Mouse (Mus musculus) hindbrain, embryonic 16.5 days (tissue): ENCODE results near the gene Nanos1. TPM values are rescaled to one million over a fixed set of nuclear protein-coding genes. Genes with fewer than 3 reads are reported as not detected.

Experiments used
- ATAC-seq: fragments of 200-750 bp; cut with Nextera tagmentation; 2 replicates; pipeline ENCODE4 v1.8.0; 2017; ENCODE audit warnings: moderate TSS enrichment, moderate library complexity
- H3K27ac ChIP-seq: fragments of 300-500 bp; sonication (generic); 2 replicates; pipeline ENCODE4 v1.5.1; 2014; ENCODE audit warnings: low read depth, mild to moderate bottlenecking, control low read depth, low read length, moderate library complexity
- H3K27me3 ChIP-seq: fragments of 300-500 bp; sonication (generic); replicated peaks from 2 replicates; pipeline ENCODE4 v1.6.1; 2014; ENCODE audit warnings: low read length; ENCODE audit not compliant: control insufficient read depth, insufficient read depth
- H3K36me3 ChIP-seq: fragments of 300-500 bp; sonication (generic); 2 replicates; pipeline ENCODE4 v1.6.1; 2014; ENCODE audit warnings: mild to moderate bottlenecking, low read length, moderate library complexity, mixed read lengths; ENCODE audit not compliant: control insufficient read depth, insufficient read depth
- H3K4me1 ChIP-seq: fragments of 300-500 bp; sonication (generic); 2 replicates; pipeline ENCODE4 v1.6.1; 2014; ENCODE audit warnings: low read depth, low read length; ENCODE audit not compliant: control insufficient read depth, insufficient read depth
- H3K4me2 ChIP-seq: fragments of 300-500 bp; sonication (generic); 2 replicates; pipeline ENCODE4 v1.6.1; 2014; ENCODE audit warnings: mild to moderate bottlenecking, low read length, control low read depth, moderate library complexity
- H3K4me3 ChIP-seq: fragments of 300-500 bp; sonication (generic); 2 replicates; pipeline ENCODE4 v1.5.1; 2014; ENCODE audit warnings: mild to moderate bottlenecking, low read length, control low read depth, moderate library complexity
- H3K9ac ChIP-seq: fragments of 300-500 bp; sonication (generic); 2 replicates; pipeline ENCODE4 v1.6.1; 2014; ENCODE audit warnings: low read depth, mild to moderate bottlenecking, control low read depth, low read length, moderate library complexity
- H3K9me3 ChIP-seq: fragments of 300-500 bp; sonication (generic); 2 replicates; pipeline ENCODE4 v1.6.1; 2014; ENCODE audit warnings: mild to moderate bottlenecking, low read length, moderate library complexity; ENCODE audit not compliant: control insufficient read depth
- WGBS: fragments of 180-500 bp; shearing (Covaris S2); extraction: QIAGEN DNeasy Blood & Tissue Kit; methylation state at CpG from one replicate; pipeline ENCODE4 v1.1.7; 2014; 5-methylcytosine and 5-hydroxymethylcytosine counted together
- polyA plus RNA-seq: library from polyadenylated mRNA; unstranded; fragments of >200 nt; fragmentation: Nextera tagmentation; extraction: Ambion mirVana; gene quantifications from 2 replicates; pipeline ENCODE4 v1.2.1, GENCODE M21; 2015

Gene Nanos1
- 16.1 and 16.5 TPM in 2 replicates for polyA plus RNA-seq

GRCm38 (mm10) chr19:60755438-60756191 lies at the start of gene Nanos1:
Gene Nanos1 (plus strand): TSS chr19:60755987.
- Histone ChIP-seq H3K4me3 (peak within 1 kb of the TSS; percentile 88), H3K9ac (peak within 1 kb of the TSS; percentile 90), H3K36me3 (0 out of 2 replicates have a peak, but pooled peaks cover 4% of the 10 kb centered on the region), H3K4me1 (peaks cover 16% of the 10 kb centered on the region), H3K27ac (peak within 1 kb of the TSS; percentile 90), H3K27me3 (no peaks in the 10 kb centered on the region; the same call in 1 of the 2 replicates), H3K4me2 (peak within 1 kb of the TSS; percentile 87), H3K9me3 (no peaks in the 10 kb centered on the region)
- ATAC-seq, result peak; percentile 96
- WGBS, result under 1% methylated on average over 50 of the region's 58 CpGs

GRCm38 (mm10) chr19:60709193-60709900 lies 46.4 kb upstream of the Nanos1 start:
- H3K9me3 ChIP-seq, result no peaks in the 10 kb centered on the region
- H3K4me1 ChIP-seq, result no peaks in the 10 kb centered on the region
- no peak overlapping the region for H3K4me3 ChIP-seq
- H3K4me2 ChIP-seq, result no peak overlapping the region
- no peaks in the 10 kb centered on the region for H3K27me3 ChIP-seq
- no peaks in the 10 kb centered on the region for H3K36me3 ChIP-seq
- ATAC-seq, result no peak
- H3K27ac ChIP-seq, result no peak overlapping the region
- H3K9ac ChIP-seq, result no peak overlapping the region
- WGBS, result 82% methylated on average over 4 of the region's 4 CpGs

- no peak for ATAC-seq
- no peaks in the 10 kb centered on the region for H3K4me1 ChIP-seq
- WGBS, result 64% methylated on average over 3 of the region's 3 CpGs
Observed at GRCm38 (mm10) chr19:60710196-60710595, 45.6 kb upstream of the Nanos1 start.

GRCm38 (mm10) chr19:60712577-60712976 lies 43.2 kb upstream of the Nanos1 start:
- H3K4me3 ChIP-seq, result no peak overlapping the region
- ATAC-seq, result no peak
- no peak overlapping the region for H3K9ac ChIP-seq
- H3K36me3 ChIP-seq, result no peaks in the 10 kb centered on the region
- 91% methylated on average over 2 of the region's 2 CpGs for WGBS
- H3K4me1 ChIP-seq, result no peaks in the 10 kb centered on the region
- no peak overlapping the region for H3K4me2 ChIP-seq
- no peaks in the 10 kb centered on the region for H3K9me3 ChIP-seq
- H3K27me3 ChIP-seq, result no peaks in the 10 kb centered on the region
- no peak overlapping the region for H3K27ac ChIP-seq

More at GRCm38 (mm10) chr19:60710196-60710595, 45.6 kb upstream of the Nanos1 start:
- H3K9ac ChIP-seq, result no peak overlapping the region
- H3K36me3 ChIP-seq, result no peaks in the 10 kb centered on the region
- no peak overlapping the region for H3K4me3 ChIP-seq
- H3K27me3 ChIP-seq, result no peaks in the 10 kb centered on the region
- H3K4me2 ChIP-seq, result no peak overlapping the region
- no peaks in the 10 kb centered on the region for H3K9me3 ChIP-seq
- no peak overlapping the region for H3K27ac ChIP-seq

GRCm38 (mm10) chr19:60716381-60716780 lies 39.4 kb upstream of the Nanos1 start:
- Histone ChIP-seq H3K4me3 (no peak overlapping the region), H3K9ac (no peak overlapping the region), H3K9me3 (no peaks in the 10 kb centered on the region), H3K4me1 (no peaks in the 10 kb centered on the region), H3K4me2 (no peak overlapping the region), H3K36me3 (no peaks in the 10 kb centered on the region), H3K27ac (no peak overlapping the region), H3K27me3 (no peaks in the 10 kb centered on the region)
- ATAC-seq, result no peak
- WGBS, result 57% methylated on average over 2 of the region's 2 CpGs

- H3K27ac ChIP-seq, result no peak overlapping the region
- no peak overlapping the region for H3K9ac ChIP-seq
- no peaks in the 10 kb centered on the region for H3K27me3 ChIP-seq
- no peaks in the 10 kb centered on the region for H3K36me3 ChIP-seq
- 54% methylated on average over 2 of the region's 2 CpGs for WGBS
- no peak overlapping the region for H3K4me2 ChIP-seq
- H3K9me3 ChIP-seq, result no peaks in the 10 kb centered on the region
- no peak overlapping the region for H3K4me3 ChIP-seq
- no peaks in the 10 kb centered on the region for H3K4me1 ChIP-seq
- no peak for ATAC-seq
Observed at GRCm38 (mm10) chr19:60730281-60730852, 25.4 kb upstream of the Nanos1 start.

GRCm38 (mm10) chr19:60731299-60731698 lies 24.5 kb upstream of the Nanos1 start:
- Histone ChIP-seq H3K9me3 (no peaks in the 10 kb centered on the region), H3K36me3 (no peaks in the 10 kb centered on the region), H3K4me1 (no peaks in the 10 kb centered on the region), H3K27ac (no peak overlapping the region), H3K4me2 (no peak overlapping the region), H3K4me3 (no peak overlapping the region), H3K9ac (no peak overlapping the region), H3K27me3 (no peaks in the 10 kb centered on the region)
- WGBS, result 84% methylated on average over 1 of the region's 1 CpGs
- no peak for ATAC-seq

- Histone ChIP-seq H3K27ac (no peak overlapping the region), H3K4me3 (no peak overlapping the region), H3K27me3 (no peaks in the 10 kb centered on the region), H3K36me3 (no peaks in the 10 kb centered on the region), H3K9me3 (no peaks in the 10 kb centered on the region), H3K9ac (no peak overlapping the region), H3K4me2 (no peak overlapping the region), H3K4me1 (no peaks in the 10 kb centered on the region)
- no peak for ATAC-seq
- 88% methylated on average over 1 of the region's 1 CpGs for WGBS
Observed at GRCm38 (mm10) chr19:60731966-60732365, 23.8 kb upstream of the Nanos1 start.

GRCm38 (mm10) chr19:60740560-60740959 lies 15.2 kb upstream of the Nanos1 start:
- Histone ChIP-seq H3K9me3 (no peaks in the 10 kb centered on the region), H3K27ac (no peak overlapping the region), H3K27me3 (no peaks in the 10 kb centered on the region), H3K36me3 (no peaks in the 10 kb centered on the region), H3K4me1 (no peaks in the 10 kb centered on the region), H3K4me2 (no peak overlapping the region), H3K4me3 (no peak overlapping the region), H3K9ac (no peak overlapping the region)
- no peak for ATAC-seq
- WGBS, result 39% methylated on average over 1 of the region's 1 CpGs
